Mouse (Mus musculus) embryonic facial prominence, embryonic 14.5 days (tissue): Measurements from ENCODE around the gene Ergic1. TPM values are rescaled to one million over a fixed set of nuclear protein-coding genes. Genes with fewer than 3 reads are reported as not detected.

ENCODE experiments used
- ATAC-seq: fragments of 200-750 bp; cut with Nextera tagmentation; 2 replicates; pipeline ENCODE4 v1.8.0; 2017; ENCODE audit warnings: low read depth, moderate number of reproducible peaks, moderate TSS enrichment
- DNase-seq: peaks from one replicate; pipeline ENCODE4 v3.0.0-alpha.2; 2015; ENCODE audit warnings: low spot score
- H3K27ac ChIP-seq: fragments of 300-500 bp; sonication (generic); replicated peaks from 2 replicates; pipeline ENCODE4 v1.5.1; 2014; ENCODE audit warnings: low read depth, mild to moderate bottlenecking, low read length, moderate library complexity
- H3K27me3 ChIP-seq: fragments of 300-500 bp; sonication (generic); replicated peaks from 2 replicates; pipeline ENCODE4 v1.6.1; 2014; ENCODE audit warnings: low read length; ENCODE audit not compliant: control insufficient read depth, insufficient read depth
- H3K36me3 ChIP-seq: fragments of 300-500 bp; sonication (generic); 2 replicates; pipeline ENCODE4 v1.6.1; 2014; ENCODE audit warnings: low read length, mixed read lengths; ENCODE audit not compliant: control insufficient read depth, insufficient read depth
- H3K4me1 ChIP-seq: fragments of 300-500 bp; sonication (generic); 2 replicates; pipeline ENCODE4 v1.6.1; 2014; ENCODE audit warnings: antibody characterized with exemption, low read length; ENCODE audit not compliant: control insufficient read depth, insufficient read depth
- H3K4me2 ChIP-seq: fragments of 300-500 bp; sonication (generic); 2 replicates; pipeline ENCODE4 v1.6.1; 2014; ENCODE audit warnings: low read depth, mild to moderate bottlenecking, low read length, moderate library complexity, mixed read lengths
- H3K4me3 ChIP-seq: fragments of 300-500 bp; sonication (generic); 2 replicates; pipeline ENCODE4 v1.5.1; 2014; ENCODE audit warnings: low read depth, mild to moderate bottlenecking, low read length
- H3K9ac ChIP-seq: fragments of 300-500 bp; sonication (generic); 2 replicates; pipeline ENCODE4 v1.6.1; 2014; ENCODE audit warnings: low read depth, mild to moderate bottlenecking, low read length, moderate library complexity, mixed read lengths
- H3K9me3 ChIP-seq: fragments of 300-500 bp; sonication (generic); 2 replicates; pipeline ENCODE4 v1.6.1; 2016; ENCODE audit warnings: low read length; ENCODE audit not compliant: control insufficient read depth
- WGBS: fragments of 180-500 bp; shearing (Covaris S2); extraction: QIAGEN DNeasy Blood & Tissue Kit; methylation state at CpG from one replicate; pipeline ENCODE4 v1.1.7; 2014; 5-methylcytosine and 5-hydroxymethylcytosine counted together
- polyA plus RNA-seq: library from polyadenylated mRNA; unstranded; fragments of >200 nt; fragmentation: Nextera tagmentation; extraction: Ambion mirVana; gene quantifications from 2 replicates; pipeline ENCODE4 v1.2.1, GENCODE M21; 2014

The Ergic1 gene
- polyA plus RNA-seq, 1 experiment from 2014 or later: 149 TPM

DNA sequence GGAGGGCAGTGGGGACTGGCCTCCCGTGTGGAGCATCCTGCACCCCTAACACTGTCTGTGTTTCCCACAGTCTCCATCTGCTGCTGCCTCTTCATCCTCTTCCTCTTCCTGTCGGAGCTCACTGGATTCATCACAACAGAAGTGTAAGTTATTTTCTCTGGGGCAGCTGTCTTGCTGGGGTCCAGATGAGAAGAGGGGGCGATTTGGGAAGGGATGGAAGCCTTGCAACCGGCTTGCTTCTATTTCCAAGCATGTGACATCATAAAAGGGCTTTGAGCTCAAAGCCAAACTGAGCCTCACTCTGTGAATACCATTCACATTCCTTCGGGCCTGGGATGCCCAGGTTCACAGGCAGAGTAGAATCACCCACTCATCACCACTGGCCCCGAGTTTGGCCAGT, 53.0 kb downstream of the Ergic1 start:
- Histone ChIP-seq H3K36me3 (peaks cover 49% of the 10 kb centered on the region), H3K9me3 (no peaks in the 10 kb centered on the region), H3K27ac (peak overlapping the region; percentile 58; the same call in 1 of the 2 replicates), H3K9ac (no peak overlapping the region), H3K4me3 (no peak overlapping the region), H3K4me1 (no peaks in the 10 kb centered on the region), H3K4me2 (no peak overlapping the region), H3K27me3 (no peaks in the 10 kb centered on the region)
- 69% methylated on average over 6 of the region's 6 CpGs for WGBS
- no peak for DNase-seq
- no peak for ATAC-seq

DNA sequence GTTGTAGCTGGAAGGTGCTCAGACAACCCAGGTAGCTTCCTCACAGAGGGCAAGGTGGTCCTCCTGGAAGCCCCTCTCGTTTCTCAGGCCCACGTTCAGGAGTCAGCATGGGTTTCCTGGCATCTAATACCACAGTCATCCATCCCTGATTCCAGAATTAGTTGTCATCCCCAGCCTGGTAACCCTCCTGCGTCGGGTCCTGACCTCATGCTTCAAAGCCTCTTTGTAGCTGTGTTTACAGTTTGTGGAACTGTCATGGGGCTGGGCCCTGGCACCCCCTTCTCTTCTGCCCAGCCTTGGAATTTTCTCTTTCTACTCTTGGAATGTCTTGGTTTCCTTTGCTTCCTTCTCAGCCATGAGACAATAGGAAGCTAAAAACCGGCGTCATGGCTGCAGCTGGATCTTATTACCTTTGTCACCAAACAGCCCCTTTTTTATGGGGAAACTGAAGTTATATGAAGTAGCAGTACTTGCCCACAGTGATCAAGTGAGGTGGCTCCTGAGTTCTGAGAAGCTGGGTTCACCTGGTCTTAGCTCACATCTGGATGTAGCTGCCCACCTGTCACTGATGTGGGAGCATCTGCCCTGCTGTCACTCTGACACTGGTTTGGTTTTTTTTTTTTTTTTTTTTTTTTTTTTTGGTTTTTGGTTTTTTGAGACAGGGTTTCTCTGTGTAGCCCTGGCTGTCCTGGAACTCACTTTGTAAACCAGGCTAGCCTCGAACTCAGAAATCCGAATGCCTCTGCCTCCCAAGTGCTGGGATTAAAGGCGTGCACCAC, 53.6 kb downstream of the Ergic1 start:
- peaks cover 50% of the 10 kb centered on the region for H3K36me3 ChIP-seq
- no peaks in the 10 kb centered on the region for H3K4me1 ChIP-seq
- H3K27ac ChIP-seq: peak overlapping the region; percentile 58; the same call in 1 of the 2 replicates
- H3K4me2 ChIP-seq: no peak overlapping the region
- no peak overlapping the region for H3K9ac ChIP-seq
- no peak for DNase-seq
- no peaks in the 10 kb centered on the region for H3K9me3 ChIP-seq
- no peaks in the 10 kb centered on the region for H3K27me3 ChIP-seq
- WGBS: 69% methylated on average over 9 of the region's 9 CpGs
- H3K4me3 ChIP-seq: no peak overlapping the region
- no peak for ATAC-seq

DNA sequence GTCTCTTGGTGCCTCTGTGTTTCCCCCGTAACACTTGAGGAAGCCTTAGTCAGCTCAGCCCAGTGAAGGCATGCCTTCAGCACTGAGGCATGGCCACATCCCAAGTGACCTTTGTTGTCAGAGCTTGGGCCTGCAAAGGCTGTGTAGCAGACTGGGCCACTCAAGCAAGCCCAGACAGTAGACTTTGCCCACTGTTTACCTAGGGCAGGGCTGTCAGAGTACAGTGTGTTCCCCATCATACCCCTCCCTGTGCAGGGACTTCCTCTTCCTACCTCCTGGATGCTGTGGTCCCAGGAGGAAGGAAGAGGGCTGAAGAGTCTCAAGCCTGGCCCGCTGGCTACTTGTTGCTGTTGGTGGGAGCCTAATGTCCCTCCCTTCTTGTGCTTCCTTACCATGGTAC, 55.4 kb downstream of the Ergic1 start:
- no peak for ATAC-seq
- no peak overlapping the region for H3K27ac ChIP-seq
- WGBS: 100% methylated on average over 2 of the region's 2 CpGs
- H3K9ac ChIP-seq: no peak overlapping the region
- no peak overlapping the region for H3K4me3 ChIP-seq
- H3K36me3 ChIP-seq: peaks cover 50% of the 10 kb centered on the region
- no peaks in the 10 kb centered on the region for H3K9me3 ChIP-seq
- no peaks in the 10 kb centered on the region for H3K27me3 ChIP-seq
- no peak overlapping the region for H3K4me2 ChIP-seq
- no peaks in the 10 kb centered on the region for H3K4me1 ChIP-seq
- no peak for DNase-seq

DNA sequence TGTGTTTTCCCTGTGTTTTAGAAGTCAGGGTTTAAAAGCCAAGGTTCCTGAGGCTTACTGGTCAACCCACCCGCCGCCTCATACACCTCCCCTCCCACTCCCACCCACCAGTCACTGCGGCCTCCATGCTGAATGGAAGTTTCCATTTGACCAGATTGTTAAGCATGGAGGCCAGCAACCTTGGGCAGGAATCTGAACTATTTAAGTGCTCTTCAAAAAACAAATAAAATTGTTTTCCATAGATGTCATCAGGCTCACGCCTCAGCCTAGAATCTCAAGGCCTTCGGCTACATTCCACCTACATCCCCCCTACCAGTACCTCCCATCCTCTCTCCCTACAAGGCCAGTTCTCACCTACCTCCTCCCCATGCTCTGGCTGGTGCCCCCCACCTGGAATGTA, 57.2 kb downstream of the Ergic1 start:
- Histone ChIP-seq H3K9me3 (no peaks in the 10 kb centered on the region), H3K27me3 (no peaks in the 10 kb centered on the region), H3K9ac (no peak overlapping the region), H3K27ac (no peak overlapping the region), H3K4me1 (no peaks in the 10 kb centered on the region), H3K4me2 (no peak overlapping the region), H3K36me3 (peaks cover 55% of the 10 kb centered on the region), H3K4me3 (no peak overlapping the region)
- WGBS: 88% methylated on average over 5 of the region's 5 CpGs
- ATAC-seq: no peak
- DNase-seq: no peak

DNA sequence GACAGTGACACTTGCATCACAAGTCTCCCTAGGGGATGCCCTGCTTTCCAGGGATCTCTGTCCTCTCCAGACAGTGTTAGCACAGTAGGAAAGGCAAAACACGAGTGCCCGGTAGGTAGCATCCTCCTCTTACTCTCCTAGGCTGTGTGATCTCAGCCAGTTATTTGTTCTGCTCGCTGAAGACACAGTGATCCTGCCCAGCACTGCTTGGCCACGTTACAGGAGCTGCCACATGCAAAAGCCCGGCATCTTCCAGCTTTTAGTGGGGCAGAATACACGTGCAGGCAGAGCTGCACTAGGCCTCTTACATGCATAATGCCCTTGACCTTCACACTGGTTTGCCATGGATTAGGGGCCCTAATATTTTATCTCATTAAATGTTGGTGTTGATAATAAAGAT, 58.3 kb downstream of the Ergic1 start:
- Histone ChIP-seq H3K9me3 (no peaks in the 10 kb centered on the region), H3K9ac (no peak overlapping the region), H3K4me1 (no peaks in the 10 kb centered on the region), H3K36me3 (peaks cover 59% of the 10 kb centered on the region), H3K27me3 (no peaks in the 10 kb centered on the region), H3K4me2 (no peak overlapping the region), H3K4me3 (no peak overlapping the region), H3K27ac (no peak overlapping the region)
- DNase-seq: no peak
- 87% methylated on average over 6 of the region's 6 CpGs for WGBS
- no peak for ATAC-seq

DNA sequence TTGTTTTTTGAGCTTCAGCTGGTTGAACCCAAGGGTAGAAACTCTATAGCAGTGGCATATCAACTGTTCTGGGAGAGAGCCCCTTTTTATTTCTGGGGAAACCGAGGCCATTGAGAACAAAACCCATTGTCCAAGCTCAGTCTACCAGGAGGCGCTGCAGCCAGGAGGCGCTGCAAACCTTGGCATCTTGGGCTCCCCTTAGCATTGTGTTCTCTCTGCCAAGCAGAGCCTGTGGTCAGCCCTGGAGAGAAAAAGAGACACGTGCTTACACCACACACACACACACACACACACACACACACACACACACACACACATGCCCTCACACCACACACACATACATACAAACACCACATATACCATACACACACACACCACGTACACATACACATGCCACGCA, 59.0 kb downstream of the Ergic1 start:
- Histone ChIP-seq H3K4me3 (no peak overlapping the region), H3K4me1 (no peaks in the 10 kb centered on the region), H3K4me2 (no peak overlapping the region), H3K27ac (no peak overlapping the region), H3K9me3 (no peaks in the 10 kb centered on the region), H3K27me3 (no peaks in the 10 kb centered on the region), H3K36me3 (peaks cover 61% of the 10 kb centered on the region), H3K9ac (no peak overlapping the region)
- DNase-seq: no peak
- 86% methylated on average over 6 of the region's 6 CpGs for WGBS
- ATAC-seq: no peak

DNA sequence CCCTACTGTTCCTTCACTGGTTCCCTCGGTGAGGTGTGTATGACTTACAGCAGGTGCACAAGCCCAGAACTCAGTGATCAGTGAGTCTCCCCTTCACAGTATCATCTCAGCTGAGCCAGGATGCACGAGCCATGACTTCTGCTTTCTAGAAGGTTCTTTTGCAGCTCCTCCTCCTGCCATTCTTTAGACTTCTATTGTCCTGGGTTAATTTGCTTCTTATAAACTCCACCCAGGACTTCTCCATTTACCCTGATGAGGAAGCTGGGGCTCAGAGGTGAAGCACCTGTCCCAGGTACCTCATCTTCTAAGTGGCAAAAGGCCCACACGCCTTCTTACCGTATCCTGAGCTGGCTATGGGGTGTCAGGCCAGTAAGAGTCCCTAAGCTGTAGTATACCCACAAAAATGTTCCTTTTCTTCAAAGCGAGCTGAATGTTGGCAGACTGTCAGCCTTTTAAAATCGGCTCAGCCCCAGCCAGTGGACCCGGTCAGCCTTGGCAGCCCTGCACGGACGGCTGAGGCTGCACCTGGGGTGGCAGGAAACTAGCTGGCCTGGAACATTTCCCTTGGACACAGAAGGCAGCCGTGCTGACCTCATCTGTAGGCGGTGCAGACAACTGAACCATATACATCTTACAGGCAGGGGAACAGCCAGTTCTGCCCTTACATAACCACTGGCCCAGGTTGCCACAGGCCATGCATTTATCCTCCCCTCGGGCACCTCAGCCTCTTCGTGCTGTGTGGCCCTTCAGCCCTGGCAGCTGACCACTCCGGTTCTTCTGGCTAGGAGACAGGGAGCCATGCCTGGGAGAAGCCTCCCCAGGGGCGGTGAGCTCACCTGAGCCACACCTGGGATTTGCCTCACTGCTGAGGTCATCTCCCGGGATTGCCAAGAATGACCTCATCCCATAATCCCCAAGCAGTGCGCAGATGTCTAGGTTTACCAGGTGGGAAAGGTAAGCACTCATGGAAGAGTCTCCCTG, 59.8 kb downstream of the Ergic1 start:
- Histone ChIP-seq H3K9me3 (no peaks in the 10 kb centered on the region), H3K27ac (peak overlapping the region; percentile 23), H3K9ac (no peak overlapping the region), H3K4me2 (no peak overlapping the region), H3K4me3 (no peak overlapping the region), H3K27me3 (no peaks in the 10 kb centered on the region), H3K36me3 (peaks cover 61% of the 10 kb centered on the region), H3K4me1 (no peaks in the 10 kb centered on the region)
- peak; percentile 84 for ATAC-seq
- WGBS: 81% methylated on average over 17 of the region's 17 CpGs
- peak; percentile 68 for DNase-seq

DNA sequence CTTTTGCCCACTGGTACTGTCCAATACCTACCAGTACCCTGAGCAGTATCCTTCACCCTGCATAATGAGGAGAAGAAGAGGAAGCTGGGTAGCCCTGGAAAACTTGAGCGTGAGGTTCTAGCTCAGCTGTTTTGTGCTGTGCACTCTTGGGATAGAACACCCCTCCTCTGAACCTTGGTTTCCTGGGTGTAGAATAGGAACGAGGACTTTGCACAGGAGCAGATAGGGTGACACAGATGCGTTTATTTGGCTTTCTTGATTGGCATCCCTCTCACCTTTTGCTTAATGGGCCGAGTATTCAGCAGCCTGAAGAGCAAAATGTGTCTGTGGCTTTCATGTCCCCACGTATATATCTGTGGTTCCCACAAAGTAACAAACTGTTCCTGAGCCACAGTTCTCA, 60.6 kb downstream of the Ergic1 start:
- Histone ChIP-seq H3K4me2 (no peak overlapping the region), H3K9me3 (no peaks in the 10 kb centered on the region), H3K4me1 (no peaks in the 10 kb centered on the region), H3K4me3 (no peak overlapping the region), H3K27me3 (no peaks in the 10 kb centered on the region), H3K36me3 (peaks cover 59% of the 10 kb centered on the region), H3K9ac (no peak overlapping the region), H3K27ac (no peak overlapping the region)
- ATAC-seq (no peak), DNase-seq (no peak)
- 84% methylated on average over 5 of the region's 5 CpGs for WGBS
